Mouse (Mus musculus): ENCODE results near the gene Syt2.

Gene Syt2

DNA sequence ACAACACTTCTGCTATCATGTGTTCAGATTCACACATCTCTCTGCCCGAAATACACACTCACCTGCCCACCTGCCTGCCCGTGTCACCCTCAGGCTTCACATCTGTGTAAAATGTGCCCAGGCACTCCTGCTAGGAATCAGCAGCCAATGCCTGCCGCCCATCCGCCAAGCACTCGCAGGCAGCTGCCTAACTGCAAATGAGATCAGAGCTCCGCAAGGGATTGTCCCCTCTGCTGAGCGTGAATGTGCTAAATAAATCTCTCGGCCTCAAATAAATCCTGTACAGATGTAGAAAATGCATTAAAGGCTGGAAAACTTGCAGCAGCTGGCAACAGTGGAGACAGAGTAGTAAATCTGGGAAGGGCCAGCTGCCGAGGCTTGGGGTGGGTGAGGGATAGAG lies 36.0 kb downstream of the Syt2 start:
- Histone ChIP-seq H3K4me3 (replicated peaks; ENCODE audit: low read length) (no peak overlapping the region), H3K4me1 (replicated peaks; ENCODE audit: low read depth, low read length) (no peaks in the 10 kb centered on the region), H3K36me3 (ENCODE audit: insufficient read depth, low read length) (no peaks in the 10 kb centered on the region), H3K27me3 (ENCODE audit: insufficient read depth, low read length) (no peaks in the 10 kb centered on the region; the same call in 1 of the 2 replicates), H3K9me3 (ENCODE audit: low read length) (no peaks in the 10 kb centered on the region)
- no peak for TF ChIP-seq NANOG (IDR thresholded peaks at IDR 0.05; ENCODE audit: borderline replicate concordance, low read length)
- TF ChIP-seq POU5F1 (IDR thresholded peaks at IDR 0.05; ENCODE audit: borderline replicate concordance, low read length) = no peak
- TF ChIP-seq CTCF (conservative IDR thresholded peaks at IDR 0.05; ENCODE audit: low read length) = no peak

DNA sequence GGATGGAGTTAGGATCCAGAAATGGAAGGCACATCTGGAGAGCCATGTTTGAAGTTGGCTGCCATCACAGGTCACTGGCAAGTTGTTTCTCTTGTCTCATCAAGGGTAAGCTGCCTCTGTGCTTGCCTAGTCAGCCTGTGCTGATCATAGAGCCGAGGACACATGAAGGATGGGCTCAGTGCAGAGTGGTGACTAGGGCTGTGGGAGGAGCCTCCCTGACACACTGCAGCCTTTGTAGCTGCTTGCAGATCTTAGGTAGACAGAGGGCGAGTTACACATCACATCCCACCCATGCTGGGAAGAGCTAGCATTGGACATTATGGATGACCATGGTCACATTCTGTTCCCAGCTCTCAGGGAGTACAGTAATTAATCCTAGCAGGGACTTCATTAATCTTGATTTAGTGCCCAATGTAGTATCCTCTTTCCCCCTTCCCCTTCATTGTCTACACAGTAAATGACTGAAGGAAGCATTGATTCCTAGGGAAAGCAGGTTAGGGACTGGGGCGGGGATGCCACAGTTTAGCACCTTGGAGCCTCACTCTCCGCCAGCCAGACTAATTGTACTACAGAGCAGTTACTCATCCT lies 40.5 kb downstream of the Syt2 start:
- Histone ChIP-seq H3K4me1 (replicated peaks; ENCODE audit: low read depth, low read length) (0 out of 2 replicates have a peak, but pooled peaks cover 3% of the 10 kb centered on the region), H3K4me3 (replicated peaks; ENCODE audit: low read length) (no peak overlapping the region), H3K27me3 (ENCODE audit: insufficient read depth, low read length) (no peaks in the 10 kb centered on the region), H3K36me3 (ENCODE audit: insufficient read depth, low read length) (no peaks in the 10 kb centered on the region), H3K9me3 (ENCODE audit: low read length) (no peaks in the 10 kb centered on the region)
- no peak for TF ChIP-seq NANOG (IDR thresholded peaks at IDR 0.05; ENCODE audit: borderline replicate concordance, low read length)
- no peak for TF ChIP-seq CTCF (conservative IDR thresholded peaks at IDR 0.05; ENCODE audit: low read length)
- no peak for TF ChIP-seq POU5F1 (IDR thresholded peaks at IDR 0.05; ENCODE audit: borderline replicate concordance, low read length)

DNA sequence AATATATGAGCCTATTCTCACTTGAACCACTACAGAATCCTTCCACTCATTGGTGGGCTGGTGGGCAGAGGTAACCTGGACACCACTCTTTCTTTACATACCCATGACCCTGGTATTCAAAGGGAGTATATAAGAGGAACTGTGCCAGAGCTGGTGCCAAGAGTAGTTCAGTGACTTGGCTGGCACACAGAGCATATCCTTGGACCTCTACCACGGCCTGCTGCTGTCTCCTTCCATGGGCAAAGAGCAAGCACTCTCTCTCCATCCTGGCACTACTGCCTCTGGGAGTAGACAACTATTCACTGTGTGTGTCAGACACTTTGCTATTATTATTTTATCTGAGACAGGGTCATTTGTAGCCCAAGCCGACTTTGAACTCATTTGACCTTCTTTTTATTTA lies 49.8 kb downstream of the Syt2 start:
- Histone ChIP-seq H3K4me1 (replicated peaks; ENCODE audit: low read depth, low read length) (peaks cover 13% of the 10 kb centered on the region), H3K4me3 (replicated peaks; ENCODE audit: low read length) (no peak overlapping the region), H3K36me3 (ENCODE audit: insufficient read depth, low read length) (no peaks in the 10 kb centered on the region), H3K27me3 (ENCODE audit: insufficient read depth, low read length) (peaks cover 33% of the 10 kb centered on the region), H3K9me3 (ENCODE audit: low read length) (no peaks in the 10 kb centered on the region)
- TF ChIP-seq CTCF (conservative IDR thresholded peaks at IDR 0.05; ENCODE audit: low read length) (no peak), NANOG (IDR thresholded peaks at IDR 0.05; ENCODE audit: borderline replicate concordance, low read length) (no peak), POU5F1 (IDR thresholded peaks at IDR 0.05; ENCODE audit: borderline replicate concordance, low read length) (no peak)

DNA sequence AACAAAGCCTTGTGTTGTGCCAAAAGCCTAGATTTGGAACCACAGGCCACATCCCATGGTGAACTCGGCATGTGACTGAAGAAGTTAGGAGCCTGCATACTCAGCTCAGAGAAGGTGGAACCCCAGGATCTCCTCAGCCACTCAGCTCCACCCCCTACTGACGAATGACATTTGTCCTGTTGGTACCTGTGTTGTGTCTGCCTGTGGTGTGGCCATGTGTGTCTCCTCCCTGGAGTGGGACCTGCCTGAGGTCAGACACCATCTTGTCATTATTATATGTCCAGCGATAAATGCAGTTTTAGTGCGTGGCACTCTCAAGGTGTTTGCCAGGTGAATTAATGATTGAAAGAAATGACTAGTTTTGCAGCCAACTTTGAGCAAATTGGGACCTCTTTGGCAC lies 50.6 kb downstream of the Syt2 start:
- H3K27me3 ChIP-seq (ENCODE audit: insufficient read depth, low read length) = peaks cover 33% of the 10 kb centered on the region
- no peak overlapping the region for H3K4me3 ChIP-seq (replicated peaks; ENCODE audit: low read length)
- H3K9me3 ChIP-seq (ENCODE audit: low read length) = no peaks in the 10 kb centered on the region
- TF ChIP-seq CTCF (conservative IDR thresholded peaks at IDR 0.05; ENCODE audit: low read length) = no peak
- TF ChIP-seq POU5F1 (IDR thresholded peaks at IDR 0.05; ENCODE audit: borderline replicate concordance, low read length) = no peak
- TF ChIP-seq NANOG (IDR thresholded peaks at IDR 0.05; ENCODE audit: borderline replicate concordance, low read length) = no peak
- H3K4me1 ChIP-seq (replicated peaks; ENCODE audit: low read depth, low read length) = peaks cover 17% of the 10 kb centered on the region
- H3K36me3 ChIP-seq (ENCODE audit: insufficient read depth, low read length) = no peaks in the 10 kb centered on the region

DNA sequence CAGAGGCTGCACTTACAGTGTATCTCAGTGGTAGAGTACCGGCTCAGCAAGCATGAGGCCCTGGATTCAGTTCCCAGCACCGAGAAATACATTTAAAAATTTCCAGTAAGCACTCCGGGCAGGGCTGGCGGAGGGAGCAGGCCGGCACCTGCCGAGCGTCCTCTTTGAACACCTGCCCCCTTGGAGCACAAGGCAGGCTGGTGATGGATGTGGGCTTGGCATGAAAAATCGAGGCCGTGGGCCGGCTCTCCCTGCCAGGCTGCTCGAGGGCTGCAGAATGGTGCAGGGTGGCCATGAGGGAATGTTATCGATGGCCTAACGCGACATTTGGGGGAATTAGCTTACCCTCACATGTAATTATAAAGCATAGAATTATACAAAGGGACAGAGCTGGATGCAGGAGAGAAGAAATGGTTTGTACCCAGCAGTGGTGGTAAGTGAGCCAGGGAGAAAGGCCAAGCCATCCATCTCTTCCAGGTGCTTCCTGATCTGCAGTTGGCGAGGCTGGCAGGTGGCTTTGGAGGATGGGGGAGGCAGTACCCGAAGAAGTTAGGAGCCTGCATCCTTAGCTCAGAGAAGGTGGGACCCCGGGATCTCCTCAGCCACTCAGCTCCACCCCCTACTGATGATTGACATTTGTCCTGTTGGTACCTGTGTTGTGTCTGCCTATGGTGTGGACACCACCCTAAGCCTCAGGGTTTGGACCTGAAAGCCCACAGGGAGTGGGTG lies 51.2 kb downstream of the Syt2 start:
- peaks cover 17% of the 10 kb centered on the region for H3K4me1 ChIP-seq (replicated peaks; ENCODE audit: low read depth, low read length)
- no peaks in the 10 kb centered on the region for H3K36me3 ChIP-seq (ENCODE audit: insufficient read depth, low read length)
- peaks cover 33% of the 10 kb centered on the region for H3K27me3 ChIP-seq (ENCODE audit: insufficient read depth, low read length)
- no peaks in the 10 kb centered on the region for H3K9me3 ChIP-seq (ENCODE audit: low read length)
- no peak for TF ChIP-seq POU5F1 (IDR thresholded peaks at IDR 0.05; ENCODE audit: borderline replicate concordance, low read length)
- TF ChIP-seq NANOG (IDR thresholded peaks at IDR 0.05; ENCODE audit: borderline replicate concordance, low read length) = no peak
- no peak for TF ChIP-seq CTCF (conservative IDR thresholded peaks at IDR 0.05; ENCODE audit: low read length)
- no peak overlapping the region for H3K4me3 ChIP-seq (replicated peaks; ENCODE audit: low read length)

DNA sequence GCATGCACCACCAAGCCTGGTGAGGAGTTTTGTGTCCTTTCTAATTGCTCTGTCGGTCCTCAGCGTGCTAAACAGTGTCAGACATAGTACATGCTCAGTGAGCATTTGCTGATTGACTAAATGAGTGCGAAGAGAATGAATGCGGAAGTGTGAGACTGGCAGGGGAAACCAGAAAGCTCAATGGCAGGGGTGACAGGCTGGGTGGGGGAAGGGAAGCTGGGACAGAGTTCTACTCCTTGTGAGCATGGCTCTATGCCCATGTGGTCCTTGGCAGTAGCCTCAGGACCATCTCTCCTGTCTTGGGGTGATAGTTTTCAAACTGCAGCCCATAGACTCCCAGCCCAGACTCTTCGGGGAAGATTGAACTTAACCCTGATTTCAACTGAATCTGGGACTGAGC lies 52.0 kb downstream of the Syt2 start:
- Histone ChIP-seq H3K27me3 (ENCODE audit: insufficient read depth, low read length) (peaks cover 33% of the 10 kb centered on the region), H3K4me3 (replicated peaks; ENCODE audit: low read length) (no peak overlapping the region), H3K36me3 (ENCODE audit: insufficient read depth, low read length) (no peaks in the 10 kb centered on the region), H3K9me3 (ENCODE audit: low read length) (no peaks in the 10 kb centered on the region), H3K4me1 (replicated peaks; ENCODE audit: low read depth, low read length) (peaks cover 22% of the 10 kb centered on the region)
- no peak for TF ChIP-seq POU5F1 (IDR thresholded peaks at IDR 0.05; ENCODE audit: borderline replicate concordance, low read length)
- TF ChIP-seq NANOG (IDR thresholded peaks at IDR 0.05; ENCODE audit: borderline replicate concordance, low read length) = no peak
- no peak for TF ChIP-seq CTCF (conservative IDR thresholded peaks at IDR 0.05; ENCODE audit: low read length)

DNA sequence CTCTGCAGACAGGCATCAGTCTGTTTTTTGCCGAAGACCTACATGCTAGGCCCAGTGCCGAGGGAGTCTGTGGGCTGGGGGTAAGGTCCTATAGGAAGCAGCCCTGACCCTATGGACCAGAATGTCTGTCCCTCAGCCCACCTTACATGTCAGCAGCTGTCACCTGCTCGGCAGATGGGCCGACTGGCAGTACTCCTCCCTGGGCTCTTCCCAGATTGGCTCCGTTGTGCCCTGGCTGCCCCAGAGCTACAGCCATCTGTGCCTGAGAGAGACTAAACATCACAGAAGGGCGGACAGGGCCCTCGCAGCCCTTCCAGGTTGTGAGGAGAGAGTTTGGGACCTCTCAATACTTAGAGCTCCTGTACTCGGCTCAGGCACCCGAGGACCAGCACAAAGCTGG lies 52.9 kb downstream of the Syt2 start:
- H3K9me3 ChIP-seq (ENCODE audit: low read length) = no peaks in the 10 kb centered on the region
- peaks cover 37% of the 10 kb centered on the region for H3K27me3 ChIP-seq (ENCODE audit: insufficient read depth, low read length)
- TF ChIP-seq CTCF (conservative IDR thresholded peaks at IDR 0.05; ENCODE audit: low read length) = no peak
- TF ChIP-seq NANOG (IDR thresholded peaks at IDR 0.05; ENCODE audit: borderline replicate concordance, low read length) = no peak
- no peak for TF ChIP-seq POU5F1 (IDR thresholded peaks at IDR 0.05; ENCODE audit: borderline replicate concordance, low read length)
- no peaks in the 10 kb centered on the region for H3K36me3 ChIP-seq (ENCODE audit: insufficient read depth, low read length)
- H3K4me3 ChIP-seq (replicated peaks; ENCODE audit: low read length) = no peak overlapping the region
- peaks cover 28% of the 10 kb centered on the region for H3K4me1 ChIP-seq (replicated peaks; ENCODE audit: low read depth, low read length)

DNA sequence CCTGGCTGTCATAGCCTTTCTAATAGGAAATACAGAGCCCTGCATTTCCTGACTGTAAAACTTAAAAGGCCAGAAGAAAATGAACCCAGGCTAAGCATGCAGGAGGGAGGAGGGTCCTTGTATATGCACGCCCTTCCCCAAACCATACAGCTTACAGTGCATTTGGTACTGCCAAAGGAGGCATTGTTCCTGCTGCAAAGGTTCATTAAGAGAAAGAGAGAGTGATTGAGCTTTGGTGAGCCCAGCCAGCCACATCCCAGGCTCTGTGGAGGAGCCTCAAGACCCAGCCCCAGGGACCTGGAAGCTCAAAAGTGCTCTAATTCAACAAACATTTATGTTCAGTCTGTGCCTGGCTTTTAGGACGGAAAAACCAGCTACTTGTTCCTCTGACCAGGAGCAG lies 53.7 kb downstream of the Syt2 start:
- Histone ChIP-seq H3K4me1 (replicated peaks; ENCODE audit: low read depth, low read length) (peaks cover 34% of the 10 kb centered on the region), H3K36me3 (ENCODE audit: insufficient read depth, low read length) (no peaks in the 10 kb centered on the region), H3K4me3 (replicated peaks; ENCODE audit: low read length) (no peak overlapping the region), H3K27me3 (ENCODE audit: insufficient read depth, low read length) (peaks cover 35% of the 10 kb centered on the region), H3K9me3 (ENCODE audit: low read length) (no peaks in the 10 kb centered on the region)
- TF ChIP-seq CTCF (conservative IDR thresholded peaks at IDR 0.05; ENCODE audit: low read length) (no peak), NANOG (IDR thresholded peaks at IDR 0.05; ENCODE audit: borderline replicate concordance, low read length) (no peak), POU5F1 (IDR thresholded peaks at IDR 0.05; ENCODE audit: borderline replicate concordance, low read length) (no peak)
